Mouse (Mus musculus) lung, postnatal 14 days (tissue): ENCODE measurements at regions not wholly inside any gene's neighbourhood (a gene's known extent, or its start where the extent isn't known, plus 50 kb on each side); places are given as distances from the start of the nearest gene placed in this dataset.

Experiments used
- DNase-seq: peaks from one replicate; pipeline ENCODE4 v3.0.0; 2021

DNA sequence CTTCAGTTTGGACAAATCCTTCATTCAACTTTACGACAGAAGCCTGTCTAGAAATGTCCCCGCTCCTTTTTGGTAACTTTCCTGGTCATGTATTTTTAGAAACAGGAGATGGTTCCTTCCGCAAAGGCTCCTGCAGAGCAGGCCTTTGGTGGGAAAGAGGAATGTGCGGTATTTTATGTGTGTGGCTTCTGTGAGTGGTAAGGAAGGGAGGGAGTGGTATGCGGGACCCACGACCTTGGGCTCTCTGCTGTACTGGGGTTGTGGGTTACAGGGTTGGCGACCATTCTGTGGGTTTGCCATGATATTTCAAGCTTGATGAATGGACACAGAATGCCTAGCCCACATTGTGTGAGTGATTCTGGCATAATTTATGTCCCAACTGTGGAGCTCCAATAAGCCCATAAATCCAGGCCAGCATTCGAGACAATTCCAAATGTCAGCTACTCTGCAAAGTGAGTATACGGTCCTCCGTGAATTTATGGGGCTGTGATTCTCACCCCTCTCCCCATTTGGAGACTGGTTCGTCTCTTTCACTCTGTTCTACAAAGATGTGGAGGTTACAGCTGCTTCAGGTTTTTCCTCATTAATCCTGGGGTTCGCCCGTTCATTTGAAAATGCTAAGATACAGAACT, 109.3 kb upstream of the Rxfp2 start:
- no peak for DNase-seq

DNA sequence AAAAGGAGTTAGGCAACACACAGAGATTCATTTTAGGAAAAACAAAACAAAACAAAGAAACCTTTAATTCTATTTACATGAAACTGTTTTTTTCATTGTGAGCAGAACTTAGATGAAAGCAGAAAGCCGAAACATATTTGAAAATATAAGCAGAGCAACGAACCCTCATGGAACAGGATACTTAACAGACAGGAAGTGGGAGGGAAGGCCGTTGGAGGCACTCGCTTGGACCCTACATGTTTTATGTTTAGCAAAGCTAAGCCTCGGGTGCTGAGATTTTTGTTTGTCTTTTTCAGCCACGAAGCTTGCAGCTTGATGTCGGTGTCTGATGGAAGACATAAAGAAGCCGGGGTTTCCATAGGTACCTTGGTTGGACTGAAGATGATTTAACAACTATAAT, 108.5 kb upstream of the Rxfp2 start:
- DNase-seq = no peak

DNA sequence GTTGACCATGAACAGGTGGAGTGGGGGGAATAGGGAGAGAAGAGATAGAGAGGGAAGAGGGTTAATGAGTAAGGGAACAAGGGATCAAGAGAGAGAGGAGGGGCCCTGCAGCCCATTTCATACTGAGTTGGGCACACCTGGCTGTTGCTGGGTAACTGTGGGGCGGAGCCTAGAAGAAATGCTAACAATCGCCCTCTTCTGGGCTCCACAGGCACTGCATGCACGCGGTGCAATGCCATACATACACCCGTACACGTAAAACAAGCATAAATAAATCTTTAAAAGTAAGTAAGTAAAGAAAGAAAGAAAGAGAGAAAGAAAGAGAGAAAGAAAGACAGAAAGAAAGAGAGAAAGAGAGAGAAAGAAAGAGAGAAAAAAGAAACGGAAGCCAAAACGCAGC, 106.5 kb upstream of the Rxfp2 start:
- DNase-seq = no peak

- DNase-seq = peak; percentile 16
Observed at GRCm38 (mm10) chr5:149915761-149916160, 102.7 kb upstream of the Rxfp2 start.

DNA sequence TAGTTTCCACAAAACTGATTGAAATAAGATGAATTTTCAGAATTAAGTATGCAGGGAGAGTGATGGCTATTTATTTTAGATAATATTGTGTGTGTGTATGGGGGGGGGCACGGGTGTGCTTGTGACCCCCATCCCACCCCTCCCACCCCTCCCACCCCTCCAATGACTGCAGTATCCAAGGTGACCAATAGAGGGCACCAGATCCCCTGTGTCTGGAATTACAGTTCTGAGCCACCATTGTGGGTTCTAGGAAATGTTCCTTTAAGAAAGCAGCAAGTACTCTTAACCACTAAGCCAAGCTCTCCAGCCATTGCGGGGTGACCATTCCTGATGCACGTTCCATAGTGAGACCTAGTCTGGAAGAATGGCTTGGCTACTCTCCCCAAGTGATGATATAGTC, 101.1 kb upstream of the Rxfp2 start:
- DNase-seq = no peak

DNA sequence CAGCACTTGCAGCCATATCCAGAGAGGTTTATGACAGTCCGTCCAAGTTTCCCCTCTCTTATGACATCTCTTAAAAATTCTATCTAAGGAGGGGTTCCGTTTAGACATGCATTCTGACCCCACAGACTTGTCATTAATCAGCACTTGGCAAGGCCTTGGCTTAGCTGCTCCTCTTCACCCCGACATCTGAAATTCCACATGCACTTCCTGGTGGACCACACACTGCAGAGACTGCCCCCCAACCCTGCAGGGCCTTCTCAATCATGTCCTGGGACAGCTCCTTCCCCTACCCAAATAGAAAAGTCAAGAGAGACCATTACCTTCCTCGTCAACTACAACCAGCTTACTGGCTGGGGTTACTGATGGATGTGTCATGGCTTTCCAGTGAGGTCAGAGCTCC, 99.4 kb upstream of the Rxfp2 start:
- no peak for DNase-seq

GRCm38 (mm10) chr5:149920326-149920725, 98.1 kb upstream of the Rxfp2 start:
- no peak for DNase-seq

DNA sequence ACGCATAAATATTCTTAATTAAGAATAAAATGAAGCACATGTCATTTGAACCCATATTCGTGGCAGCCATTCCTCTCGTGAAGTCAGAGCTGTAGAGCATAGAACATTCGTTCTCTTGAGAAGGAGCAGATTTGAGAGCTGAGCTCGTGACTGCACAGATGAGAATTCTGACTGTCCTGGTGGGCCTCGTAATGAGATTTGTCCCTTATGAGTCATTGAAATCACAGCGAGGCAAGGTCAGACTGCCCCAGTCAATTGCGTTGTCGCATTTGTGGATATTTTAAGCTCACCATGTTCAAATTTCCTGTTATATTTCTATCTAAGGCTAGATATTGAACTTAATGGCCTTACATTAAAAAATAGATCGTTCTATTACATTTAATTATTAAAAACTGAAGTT, 94.0 kb upstream of the Rxfp2 start:
- no peak for DNase-seq

DNA sequence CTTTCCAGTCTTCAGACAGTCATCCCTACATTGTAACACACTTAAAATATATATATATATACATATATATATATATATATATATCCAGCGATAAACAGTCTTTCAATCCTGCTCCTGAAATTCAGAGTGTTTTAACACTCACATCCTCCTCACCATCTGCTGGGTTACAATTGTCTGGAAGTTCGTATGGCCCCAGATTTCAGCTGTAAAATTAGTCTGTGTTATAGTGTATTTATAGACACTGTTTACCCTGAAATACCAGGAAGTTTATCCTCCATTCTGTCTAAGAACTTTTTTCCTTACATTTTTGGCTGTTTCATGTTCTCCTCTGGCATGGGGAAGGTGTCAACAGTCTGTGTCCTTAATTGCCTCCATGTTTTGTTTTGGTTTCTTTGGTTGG, 91.7 kb upstream of the Rxfp2 start:
- no peak for DNase-seq

DNA sequence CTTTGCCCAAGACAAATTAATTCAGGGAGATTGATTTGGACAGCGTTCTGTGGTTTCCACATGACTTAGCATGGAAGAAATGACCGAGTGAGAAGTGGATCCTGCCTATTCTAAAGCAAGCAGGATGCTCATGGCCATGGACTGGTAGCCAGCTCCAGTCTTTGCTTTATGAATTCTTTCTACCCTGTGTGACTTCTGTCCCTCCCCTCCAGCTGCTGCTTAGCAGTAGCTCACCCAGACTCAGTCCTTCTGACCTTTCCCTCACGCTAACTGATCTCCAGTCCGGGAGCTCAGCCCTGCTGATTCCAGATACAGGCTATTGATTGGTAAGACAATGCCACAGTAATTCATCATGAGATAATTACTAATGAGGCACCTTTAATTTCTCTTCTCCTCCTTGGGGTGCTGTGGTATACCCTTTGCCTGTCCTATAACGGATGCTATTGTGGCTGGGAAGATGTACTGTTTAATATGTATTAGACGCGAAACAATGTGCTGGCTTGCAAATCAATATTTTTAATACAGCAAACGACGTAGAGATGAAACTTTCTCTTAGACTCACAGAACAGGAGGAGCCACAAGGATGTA, 86.8 kb upstream of the Rxfp2 start:
- DNase-seq = no peak

DNA sequence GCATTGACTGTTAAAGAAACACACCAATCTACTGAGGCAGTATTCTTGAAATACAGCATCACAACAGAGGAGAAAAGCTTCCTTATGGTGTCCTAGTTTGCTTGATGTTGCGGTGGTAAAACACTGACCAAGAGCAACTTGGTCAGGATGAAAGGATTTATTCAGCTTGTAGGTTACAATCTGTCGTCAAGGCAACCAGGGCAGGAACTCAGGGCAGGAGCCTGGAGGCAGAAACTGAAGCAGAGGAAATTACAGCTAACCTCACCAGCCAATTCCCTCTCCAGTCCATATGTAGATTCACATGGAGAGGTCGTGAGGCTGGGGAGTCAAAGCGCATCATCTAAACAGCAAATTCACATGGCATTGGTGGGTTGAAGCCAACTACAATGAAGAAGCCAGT, 86.3 kb upstream of the Rxfp2 start:
- no peak for DNase-seq

DNA sequence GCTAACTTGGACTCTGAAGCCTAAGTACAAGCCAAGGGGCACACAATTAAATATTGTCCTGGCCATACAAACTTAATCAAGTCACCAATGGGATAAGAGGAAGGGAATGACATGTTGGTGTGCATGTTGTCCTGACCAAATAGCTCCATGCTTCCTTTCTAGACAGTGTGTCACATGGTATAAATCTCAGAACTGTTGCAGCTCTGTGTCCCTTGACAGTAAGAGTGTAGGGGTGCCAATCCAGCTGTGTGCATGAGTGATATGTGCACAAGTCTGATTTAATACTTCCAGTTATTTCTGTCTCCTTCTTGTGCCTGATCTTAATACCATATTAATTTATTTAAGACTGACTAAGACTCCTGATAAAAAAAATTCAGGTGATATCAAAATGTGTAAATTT, 72.8 kb upstream of the Rxfp2 start:
- DNase-seq = no peak

- DNase-seq = no peak
Observed at GRCm38 (mm10) chr5:149947491-149947890, 71.0 kb upstream of the Rxfp2 start.

- DNase-seq = no peak
Observed at GRCm38 (mm10) chr5:149956931-149957330, 61.5 kb upstream of the Rxfp2 start.

- no peak for DNase-seq
Observed at GRCm38 (mm10) chr5:149961178-149961577, 57.3 kb upstream of the Rxfp2 start.

DNA sequence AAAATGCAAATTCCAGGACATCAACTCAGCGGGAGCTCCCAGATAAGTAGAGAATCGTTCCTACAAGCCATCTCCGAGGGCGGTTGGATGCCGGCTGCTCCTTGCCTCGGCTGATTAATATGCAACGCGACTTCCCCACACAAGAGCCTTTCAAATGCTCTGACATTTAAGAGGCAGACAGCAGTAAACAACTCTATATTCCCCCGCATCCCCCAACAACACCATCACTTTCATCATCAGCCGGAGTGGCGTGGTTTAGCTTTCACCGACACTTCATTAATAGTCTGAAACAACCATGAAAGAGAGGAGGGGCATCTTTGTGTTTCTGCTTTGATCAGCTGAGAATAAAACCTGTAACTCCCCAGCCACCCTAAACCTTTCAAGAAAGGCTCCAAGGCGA, 53.7 kb upstream of the Rxfp2 start:
- DNase-seq = no peak
